Mouse (Mus musculus): ENCODE data around the gene Yes1. TPM values are rescaled to one million over a fixed set of nuclear protein-coding genes. Genes with fewer than 3 reads are reported as not detected.

The Yes1 gene
- total RNA-seq (2023): 2.1 and 3.5 TPM in 2 replicates

DNA sequence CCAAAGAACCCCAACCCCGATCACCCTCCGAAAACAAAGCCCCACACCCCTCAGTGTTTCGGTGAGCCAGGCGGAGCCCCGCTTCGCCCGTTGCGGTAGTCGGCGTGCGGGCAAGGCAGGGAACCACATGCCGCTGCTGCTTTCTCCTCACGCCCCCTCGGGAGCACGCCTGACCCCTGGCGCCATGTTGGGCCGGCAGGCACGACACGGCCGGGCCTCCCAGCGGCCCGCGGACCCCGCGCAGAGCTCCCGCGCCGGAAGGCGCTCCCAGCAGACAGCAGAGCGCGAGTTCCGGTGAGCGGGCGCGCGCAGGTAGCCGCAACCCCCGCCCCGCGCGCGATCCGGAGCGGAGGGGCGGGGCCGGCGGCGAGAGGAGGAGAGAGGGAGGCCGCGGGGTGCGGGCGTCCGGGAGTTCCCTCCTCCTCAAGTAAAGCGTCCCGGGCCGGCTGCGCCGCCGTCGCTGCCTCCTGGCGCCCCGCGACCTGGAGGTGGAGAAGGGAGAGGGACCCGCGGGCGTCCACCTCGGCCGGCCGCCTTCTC, at the start of gene Yes1:
TSS of gene Yes1 (plus strand) at position 371 of the 540 bp plus-strand sequence.

Other genes with a start within 250 kb of the Yes1 start
- gene Ppp1cb, start 152.3 kb upstream of the Yes1 start, total RNA-seq (2023): 240 and 270 TPM in 2 replicates
- 60.4 and 64.5 TPM in 2 replicates for gene Pisd, start 174.5 kb downstream of the Yes1 start, total RNA-seq (2023)
- gene Gm20671, start 215.9 kb downstream of the Yes1 start, total RNA-seq (2023): not detected in 2 replicates
- gene Prr14l, start 243.1 kb downstream of the Yes1 start, total RNA-seq (2023): 31.2 and 38.3 TPM in 2 replicates